Mouse (Mus musculus): Measurements from ENCODE around the gene Lipm. TPM values are rescaled to one million over a fixed set of nuclear protein-coding genes. Genes with fewer than 3 reads are reported as not detected.

Lipm gene
- polyA plus RNA-seq, 1 experiment from 2014 or later, result not detected

GRCm38 (mm10) chr19:34089011-34089680, 11.6 kb upstream of the Lipm start:
- Histone ChIP-seq H3K4me2 (ENCODE audit: low read length) (no peak overlapping the region), H3K36me3 (ENCODE audit: control insufficient read depth, insufficient read depth, low read length) (no peaks in the 10 kb centered on the region), H3K27ac (replicated peaks in 1 of 2; ENCODE audit: control insufficient read depth in 1 of 2, insufficient read depth in 1 of 2, low read depth in 2 of 2, low read length in 2 of 2) (no peak overlapping the region), H3K27me3 (ENCODE audit: control insufficient read depth, insufficient read depth, low read length) (no peaks in the 10 kb centered on the region), H3K4me3 (ENCODE audit: control insufficient read depth in 1 of 2, insufficient read depth in 1 of 2, low read depth in 1 of 2, low read length in 2 of 2) (no peak overlapping the region), H3K4me1 (ENCODE audit: control insufficient read depth in 2 of 2, insufficient read depth in 2 of 2, low read length in 2 of 2) (no peaks in the 10 kb centered on the region), H3K9me3 (ENCODE audit: control insufficient read depth, low read length) (no peaks in the 10 kb centered on the region), H3K9ac (ENCODE audit: low read length) (no peak overlapping the region)
- no peak for ATAC-seq (ENCODE audit: insufficient number of reproducible peaks, insufficient read depth, low FRiP score, low read depth)
- 48% methylated on average over 3 of the region's 3 CpGs for WGBS

GRCm38 (mm10) chr19:34095381-34095780, 5.4 kb upstream of the Lipm start:
- no peaks in the 10 kb centered on the region for H3K27me3 ChIP-seq (ENCODE audit: control insufficient read depth, insufficient read depth, low read length)
- no peaks in the 10 kb centered on the region for H3K4me1 ChIP-seq (ENCODE audit: control insufficient read depth in 2 of 2, insufficient read depth in 2 of 2, low read length in 2 of 2)
- H3K9ac ChIP-seq (ENCODE audit: low read length), result no peak overlapping the region
- no peaks in the 10 kb centered on the region for H3K9me3 ChIP-seq (ENCODE audit: control insufficient read depth, low read length)
- no peak overlapping the region for H3K4me3 ChIP-seq (ENCODE audit: control insufficient read depth in 1 of 2, insufficient read depth in 1 of 2, low read depth in 1 of 2, low read length in 2 of 2)
- whole genome bisulfite sequencing, result 70% methylated on average over 5 of the region's 5 CpGs
- no peak for ATAC-seq (ENCODE audit: insufficient number of reproducible peaks, insufficient read depth, low FRiP score, low read depth)
- no peak overlapping the region for H3K4me2 ChIP-seq (ENCODE audit: low read length)
- H3K27ac ChIP-seq (replicated peaks in 1 of 2; ENCODE audit: control insufficient read depth in 1 of 2, insufficient read depth in 1 of 2, low read depth in 2 of 2, low read length in 2 of 2), result no peak overlapping the region
- H3K36me3 ChIP-seq (ENCODE audit: control insufficient read depth, insufficient read depth, low read length), result no peaks in the 10 kb centered on the region

DNA sequence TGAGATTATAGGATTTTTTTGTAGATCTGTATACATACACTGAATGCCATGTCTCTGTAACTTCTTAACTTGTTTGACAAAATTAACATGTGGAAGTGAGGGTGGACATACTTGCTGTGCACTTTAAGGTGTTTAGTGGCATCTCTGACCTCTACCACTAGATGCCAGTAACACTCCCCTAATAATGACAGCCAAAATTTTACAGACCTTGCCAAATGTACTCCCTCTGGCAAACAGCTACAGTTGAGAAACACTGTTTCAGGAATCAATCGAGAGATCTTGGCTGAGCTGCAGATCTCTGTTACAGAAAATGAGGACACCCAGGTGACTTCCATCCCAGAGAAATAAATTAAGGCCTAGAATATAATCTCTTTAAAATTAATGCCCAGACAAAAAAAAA, 4.5 kb upstream of the Lipm start:
- no peak overlapping the region for H3K27ac ChIP-seq (replicated peaks in 1 of 2; ENCODE audit: control insufficient read depth in 1 of 2, insufficient read depth in 1 of 2, low read depth in 2 of 2, low read length in 2 of 2)
- WGBS, result 57% methylated on average over 1 of the region's 1 CpGs
- ATAC-seq (ENCODE audit: insufficient number of reproducible peaks, insufficient read depth, low FRiP score, low read depth), result no peak

DNA sequence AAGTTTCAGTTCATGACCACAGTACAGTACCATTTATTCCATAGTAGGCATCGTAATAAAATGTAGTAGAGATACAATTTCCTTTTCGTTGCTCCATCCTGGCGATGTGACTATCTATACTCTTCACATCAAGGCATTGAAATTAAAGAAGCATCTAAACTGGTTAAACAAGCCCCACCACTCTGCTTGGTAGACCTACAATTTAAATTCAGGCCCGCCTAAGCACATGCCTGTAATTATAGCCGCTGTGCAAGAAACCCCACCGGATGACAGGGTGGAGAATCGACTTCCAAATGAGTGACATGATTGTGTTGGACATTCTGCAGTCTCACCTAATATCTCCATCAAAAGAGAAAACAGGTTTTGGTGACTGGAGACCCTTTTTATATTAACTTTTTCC, 1.2 kb downstream of the Lipm start:
- 81% methylated on average over 7 of the region's 7 CpGs for WGBS
- Histone ChIP-seq H3K4me2 (ENCODE audit: low read length) (no peak overlapping the region), H3K36me3 (ENCODE audit: control insufficient read depth, insufficient read depth, low read length) (no peaks in the 10 kb centered on the region), H3K4me1 (ENCODE audit: control insufficient read depth in 2 of 2, insufficient read depth in 2 of 2, low read length in 2 of 2) (no peaks in the 10 kb centered on the region), H3K9me3 (ENCODE audit: control insufficient read depth, low read length) (no peaks in the 10 kb centered on the region), H3K27me3 (ENCODE audit: control insufficient read depth, insufficient read depth, low read length) (no peaks in the 10 kb centered on the region), H3K4me3 (ENCODE audit: control insufficient read depth in 1 of 2, insufficient read depth in 1 of 2, low read depth in 1 of 2, low read length in 2 of 2) (no peak overlapping the region), H3K9ac (ENCODE audit: low read length) (no peak overlapping the region), H3K27ac (replicated peaks in 1 of 2; ENCODE audit: control insufficient read depth in 1 of 2, insufficient read depth in 1 of 2, low read depth in 2 of 2, low read length in 2 of 2) (no peak overlapping the region)
- no peak for ATAC-seq (ENCODE audit: insufficient number of reproducible peaks, insufficient read depth, low FRiP score, low read depth)

More for the DNA sequence above, 4.5 kb upstream of the Lipm start:
- Histone ChIP-seq H3K27me3 (ENCODE audit: control insufficient read depth, insufficient read depth, low read length) (no peaks in the 10 kb centered on the region), H3K4me2 (ENCODE audit: low read length) (no peak overlapping the region), H3K4me1 (ENCODE audit: control insufficient read depth in 2 of 2, insufficient read depth in 2 of 2, low read length in 2 of 2) (no peaks in the 10 kb centered on the region), H3K36me3 (ENCODE audit: control insufficient read depth, insufficient read depth, low read length) (no peaks in the 10 kb centered on the region), H3K9me3 (ENCODE audit: control insufficient read depth, low read length) (no peaks in the 10 kb centered on the region), H3K9ac (ENCODE audit: low read length) (no peak overlapping the region), H3K4me3 (ENCODE audit: control insufficient read depth in 1 of 2, insufficient read depth in 1 of 2, low read depth in 1 of 2, low read length in 2 of 2) (no peak overlapping the region)

GRCm38 (mm10) chr19:34104841-34105240, 4.1 kb downstream of the Lipm start:
- H3K27ac ChIP-seq (replicated peaks in 1 of 2; ENCODE audit: control insufficient read depth in 1 of 2, insufficient read depth in 1 of 2, low read depth in 2 of 2, low read length in 2 of 2), result no peak overlapping the region
- H3K27me3 ChIP-seq (ENCODE audit: control insufficient read depth, insufficient read depth, low read length), result no peaks in the 10 kb centered on the region
- no peak overlapping the region for H3K4me2 ChIP-seq (ENCODE audit: low read length)
- H3K9ac ChIP-seq (ENCODE audit: low read length), result no peak overlapping the region
- ATAC-seq (ENCODE audit: insufficient number of reproducible peaks, insufficient read depth, low FRiP score, low read depth), result no peak
- WGBS, result 76% methylated on average over 3 of the region's 3 CpGs
- no peak overlapping the region for H3K4me3 ChIP-seq (ENCODE audit: control insufficient read depth in 1 of 2, insufficient read depth in 1 of 2, low read depth in 1 of 2, low read length in 2 of 2)
- no peaks in the 10 kb centered on the region for H3K36me3 ChIP-seq (ENCODE audit: control insufficient read depth, insufficient read depth, low read length)
- H3K4me1 ChIP-seq (ENCODE audit: control insufficient read depth in 2 of 2, insufficient read depth in 2 of 2, low read length in 2 of 2), result no peaks in the 10 kb centered on the region
- H3K9me3 ChIP-seq (ENCODE audit: control insufficient read depth, low read length), result no peaks in the 10 kb centered on the region

GRCm38 (mm10) chr19:34119102-34119501, 18.4 kb downstream of the Lipm start:
- ATAC-seq (ENCODE audit: insufficient number of reproducible peaks, insufficient read depth, low FRiP score, low read depth), result no peak
- 0 out of 4 replicates have a peak, but pooled peaks cover 0 to 3% of the 10 kb centered on the region in 2 experiments for H3K4me1 ChIP-seq (ENCODE audit: control insufficient read depth in 2 of 2, insufficient read depth in 2 of 2, low read length in 2 of 2)
- H3K4me2 ChIP-seq (ENCODE audit: low read length), result no peak overlapping the region
- H3K4me3 ChIP-seq (ENCODE audit: control insufficient read depth in 1 of 2, insufficient read depth in 1 of 2, low read depth in 1 of 2, low read length in 2 of 2), result no peak overlapping the region
- no peaks in the 10 kb centered on the region for H3K9me3 ChIP-seq (ENCODE audit: control insufficient read depth, low read length)
- no peaks in the 10 kb centered on the region for H3K27me3 ChIP-seq (ENCODE audit: control insufficient read depth, insufficient read depth, low read length)
- H3K27ac ChIP-seq (replicated peaks in 1 of 2; ENCODE audit: control insufficient read depth in 1 of 2, insufficient read depth in 1 of 2, low read depth in 2 of 2, low read length in 2 of 2), result no peak overlapping the region
- H3K36me3 ChIP-seq (ENCODE audit: control insufficient read depth, insufficient read depth, low read length), result no peaks in the 10 kb centered on the region
- WGBS, result 50% methylated on average over 1 of the region's 1 CpGs
- H3K9ac ChIP-seq (ENCODE audit: low read length), result no peak overlapping the region

GRCm38 (mm10) chr19:34119653-34120052, 18.9 kb downstream of the Lipm start:
- Histone ChIP-seq H3K36me3 (ENCODE audit: control insufficient read depth, insufficient read depth, low read length) (no peaks in the 10 kb centered on the region), H3K9ac (ENCODE audit: low read length) (no peak overlapping the region), H3K27ac (replicated peaks in 1 of 2; ENCODE audit: control insufficient read depth in 1 of 2, insufficient read depth in 1 of 2, low read depth in 2 of 2, low read length in 2 of 2) (no peak overlapping the region), H3K9me3 (ENCODE audit: control insufficient read depth, low read length) (no peaks in the 10 kb centered on the region), H3K4me3 (ENCODE audit: control insufficient read depth in 1 of 2, insufficient read depth in 1 of 2, low read depth in 1 of 2, low read length in 2 of 2) (no peak overlapping the region), H3K4me2 (ENCODE audit: low read length) (no peak overlapping the region), H3K4me1 (ENCODE audit: control insufficient read depth in 2 of 2, insufficient read depth in 2 of 2, low read length in 2 of 2) (0 out of 4 replicates have a peak, but pooled peaks cover 0 to 3% of the 10 kb centered on the region in 2 experiments), H3K27me3 (ENCODE audit: control insufficient read depth, insufficient read depth, low read length) (no peaks in the 10 kb centered on the region)
- ATAC-seq (ENCODE audit: insufficient number of reproducible peaks, insufficient read depth, low FRiP score, low read depth), result no peak
- 66% methylated on average over 4 of the region's 4 CpGs for WGBS
